Mouse (Mus musculus) heart, adult 2 months (tissue): ENCODE data around the gene Ube2ql1.

Experiments used
- CTCF ChIP-seq: fragments of 200-600 bp; IDR thresholded peaks from 2 replicates; pipeline ENCODE4 v1.8.1; 2022; ENCODE audit warnings: antibody characterized with exemption, mild to moderate bottlenecking, moderate library complexity
- POLR2A ChIP-seq: fragments of 200-500 bp; IDR thresholded peaks from 2 replicates; pipeline ENCODE4 v1.6.1; 2011; ENCODE audit warnings: mild to moderate bottlenecking, low read depth, low read length, control low read depth; ENCODE audit not compliant: insufficient read depth

DNA sequence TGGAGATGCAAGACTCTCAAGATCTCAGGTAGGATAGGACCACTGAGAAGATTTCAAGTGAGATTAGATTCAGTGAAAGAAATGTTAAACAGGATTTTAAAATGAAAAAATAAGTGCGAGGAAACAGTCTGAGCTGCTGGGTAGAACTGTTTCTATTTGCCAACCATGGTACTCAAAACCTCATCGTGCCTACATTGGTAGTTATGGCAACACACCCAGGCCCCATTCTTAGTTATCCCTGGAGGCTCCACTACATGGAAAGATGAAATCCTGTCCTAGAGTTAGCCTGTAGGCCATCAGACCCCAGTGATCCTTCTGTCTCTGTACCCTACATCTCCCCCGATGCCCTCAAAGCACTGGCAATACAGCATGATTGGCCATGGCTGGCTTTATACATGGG lies 14.3 kb downstream of the Ube2ql1 start:
- no peak for TF ChIP-seq POLR2A
- TF ChIP-seq CTCF: no peak
